In genomic region chr6:145122423-145123059, GRCm38 (mm10) we compare ENCODE assay signal across 13 mouse cellular contexts. TPM values are rescaled to one million over a fixed set of nuclear protein-coding genes. Genes with fewer than 3 reads are reported as not detected.
DNase-seq lines count a peak whose midpoint lies in the region; ATAC-seq and TF ChIP-seq lines count a peak whose summit lies in the region.
"Had no signal": no experiment of that assay in that cellular context is flagged by ENCODE, and none has a peak within 500 bp of the region (broad histone marks: within the 10 kb centered on the region; RNA-seq: fewer than 3 reads in every experiment).

No protein-coding gene starts in this region.

- peaks cover 27 to 63% of the 10 kb centered on the region in 2 experiments for H3K4me1 ChIP-seq in heart, embryonic 14.5 days (ENCODE audit: control insufficient read depth in 2 of 2, insufficient read depth in 2 of 2, low read length in 2 of 2)
- peaks cover 20% of the 10 kb centered on the region for H3K4me1 ChIP-seq in thymus, adult 2 months (replicated peaks; ENCODE audit: control insufficient read depth, insufficient read depth, low read length)

- no peak overlapping the region for H3K4me3 ChIP-seq in heart, embryonic 14.5 days (ENCODE audit: control insufficient read depth in 1 of 2, insufficient read depth in 1 of 2, low read depth in 1 of 2, low read length in 2 of 2)
- peak overlapping the region; percentile 38 for H3K4me3 ChIP-seq in thymus, adult 2 months (ENCODE audit: control insufficient read depth, insufficient read depth, low read length)
- H3K4me3 ChIP-seq: embryonic facial prominence, embryonic 15.5 days; limb, embryonic 12.5 days had no signal

- H3K27me3 ChIP-seq in heart, embryonic 14.5 days (ENCODE audit: control insufficient read depth, insufficient read depth, low read length): no peaks in the 10 kb centered on the region
- no peaks in the 10 kb centered on the region for H3K27me3 ChIP-seq in thymus, adult 2 months (ENCODE audit: control insufficient read depth, insufficient read depth, low read length)
- H3K27me3 ChIP-seq: embryonic facial prominence, embryonic 15.5 days; limb, embryonic 12.5 days had no signal

- no peak for DNase-seq in heart, adult 8-10 months (ENCODE audit: low spot score)
- DNase-seq in thymus, adult 2 months: no peak
- DNase-seq in thymus, postnatal 10 days (ENCODE audit: low spot score in 2 of 2): no peak
- DNase-seq in c-Kit-positive CD71-positive TER-119-positive erythroid progenitor cells, embryonic 14.5 days (ENCODE audit: low spot score): peak; percentile 32
- DNase-seq in frontal cortex, postnatal 36 days (ENCODE audit: low spot score in 2 of 2): no peak
- no peak for DNase-seq in embryo, embryonic 10 days (ENCODE audit: low spot score)
- DNase-seq: cerebellum, adult 9-11 months; forebrain, postnatal 0 days; lung, postnatal 36 days had no signal

- no peaks in the 10 kb centered on the region for H3K9me3 ChIP-seq in heart, embryonic 14.5 days (ENCODE audit: control insufficient read depth, low read length)
- H3K9me3 ChIP-seq: embryonic facial prominence, embryonic 15.5 days; limb, embryonic 12.5 days had no signal

- TF ChIP-seq CTCF in thymus, adult 2 months (IDR thresholded peaks at IDR 0.05; ENCODE audit: borderline replicate concordance, control insufficient read depth, extremely low read depth, insufficient read depth, low read length, poor library complexity): no peak

- ATAC-seq in heart, embryonic 14.5 days (ENCODE audit: insufficient number of reproducible peaks, insufficient read depth, low FRiP score, low read depth): no peak
- ATAC-seq: forebrain, postnatal 0 days; hindbrain, postnatal 0 days had no signal

- WGBS in heart, embryonic 14.5 days: 47% methylated on average over 8 of the region's 8 CpGs
- WGBS in thymus, adult 2 months: 2% methylated on average over 8 of the region's 8 CpGs

- no peaks in the 10 kb centered on the region for H3K36me3 ChIP-seq in heart, embryonic 14.5 days (ENCODE audit: control insufficient read depth, insufficient read depth, low read length)
- no peaks in the 10 kb centered on the region for H3K36me3 ChIP-seq in thymus, adult 2 months (ENCODE audit: control insufficient read depth, insufficient read depth, low read length)
- H3K36me3 ChIP-seq: embryonic facial prominence, embryonic 15.5 days; limb, embryonic 12.5 days had no signal

- TF ChIP-seq POLR2A in thymus, adult 2 months (IDR thresholded peaks at IDR 0.05; ENCODE audit: control insufficient read depth, extremely low read depth, insufficient read depth, low read length, poor library complexity): no peak

- peak overlapping the region in 1 of 2 experiments; percentile 19; a peak in 1 of 4 replicates for H3K27ac ChIP-seq in heart, embryonic 14.5 days (replicated peaks in 1 of 2; ENCODE audit: control insufficient read depth in 1 of 2, insufficient read depth in 1 of 2, low read depth in 2 of 2, low read length in 2 of 2)
- H3K27ac ChIP-seq in thymus, adult 2 months (ENCODE audit: control insufficient read depth, insufficient read depth, low read length): peak overlapping the region; percentile 97
- H3K27ac ChIP-seq: embryonic facial prominence, embryonic 15.5 days; hindbrain, postnatal 0 days; limb, embryonic 12.5 days had no signal

- H3K9ac ChIP-seq in heart, embryonic 14.5 days (ENCODE audit: low read length): no peak overlapping the region
- H3K9ac ChIP-seq: embryonic facial prominence, embryonic 15.5 days; forebrain, postnatal 0 days; limb, embryonic 12.5 days had no signal

- peak overlapping the region; percentile 34 for H3K4me2 ChIP-seq in heart, embryonic 14.5 days (ENCODE audit: low read length)
- H3K4me2 ChIP-seq: limb, embryonic 12.5 days had no signal

RNA-seq across cellular contexts. Expression of gene Lrmp, which starts 7.1 kb away (rescaled TPM):
- polyA plus RNA-seq in heart, embryonic 14.5 days (2014; fragmentation: Nextera tagmentation; extraction: Ambion mirVana): 1.4 and 1.8 TPM in 2 replicates
- total RNA-seq in heart, adult 8-10 months (2022): 1 to 10 TPM; 1.1 to 3.3 (median 1.2) TPM
- polyA plus RNA-seq in thymus, adult 2 months (2012; rRNA removed): 261 and 279 TPM in 2 replicates

RNA-seq across cellular contexts. Expression of gene Bcat1, which starts 46.6 kb away (rescaled TPM):
- 4.6 and 6.2 TPM in 2 replicates for polyA plus RNA-seq in heart, embryonic 14.5 days (2014; fragmentation: Nextera tagmentation; extraction: Ambion mirVana)
- 1 to 10 TPM in 2 of 4 experiments, under 1 TPM in 2; 0.34 to 1.6 (median 1.0) TPM for total RNA-seq in heart, adult 8-10 months (2022)
- polyA plus RNA-seq in thymus, adult 2 months (2012; rRNA removed): 1.9 and 3.1 TPM in 2 replicates

Comparison
In these comparisons a context has a peak if more than half of its experiments do, and no peak if none do; other contexts are left out.
1. RNA of gene Lrmp, which starts 7.1 kb away (polyA plus RNA-seq): 261 to 279 TPM in thymus, adult 2 months; 1.4 to 1.8 TPM in heart, embryonic 14.5 days; every median in the first group is over 10 times any median in the second.